Mouse (Mus musculus) heart, postnatal 14 days (tissue): ENCODE measurements at regions not wholly inside any gene's neighbourhood (a gene's known extent, or its start where the extent isn't known, plus 50 kb on each side); places are given as distances from the start of the nearest gene placed in this dataset.

Source experiments
- microRNA-seq, 2 experiments: library from miRNA; unstranded; fragments of <30 nt; microRNA quantifications; one replicate each; pipeline ENCODE4 v1.2.0; 2021 to 2022

Small RNA genes lying in the stretch of these regions (microRNA-seq; reads per million reads assigned to microRNA genes)
- gene Gm25507, result 0 reads per million in 2 experiments
